Mouse (Mus musculus) brain, embryonic 18.5 days (tissue): ENCODE results near the gene Lmntd2.
"Not testable (repeated sequence)": the region's sequence is repeated elsewhere in the genome, so short reads cannot be mapped to it uniquely, and the experiment has no call there.

Source experiments
- DNase-seq: peaks from one replicate; pipeline ENCODE4 v3.0.0-alpha.2; 2012; ENCODE audit warnings: low read depth, low spot score

Lmntd2 gene

GRCm38 (mm10) chr7:141213605-141214235 is at the start of gene Lmntd2:
Gene Lmntd2 (minus strand): TSS chr7:141214080.
- DNase-seq = no peak

- DNase-seq = no peak
Observed at GRCm38 (mm10) chr7:141263640-141264039, 49.8 kb upstream of the Lmntd2 start.

DNA sequence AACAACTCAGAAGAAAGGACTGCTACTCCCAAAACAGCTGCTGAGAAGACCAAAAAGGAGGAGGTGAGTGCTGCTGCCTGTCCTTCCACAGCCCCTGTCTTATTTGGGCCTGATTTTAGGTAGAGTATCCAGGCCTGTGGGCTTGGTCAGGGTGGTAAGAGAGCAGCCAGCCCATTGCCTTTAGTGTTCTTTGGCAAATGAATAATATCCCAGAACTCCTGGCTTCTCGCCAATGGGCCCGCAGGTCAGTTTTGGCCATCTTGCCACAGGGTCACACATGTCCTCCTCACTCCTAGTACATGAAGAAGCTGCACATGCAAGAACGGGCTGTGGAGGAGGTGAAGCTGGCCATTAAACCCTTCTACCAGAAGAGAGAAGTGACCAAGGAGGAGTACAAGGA is 47.6 kb upstream of the Lmntd2 start:
- no peak for DNase-seq

GRCm38 (mm10) chr7:141256159-141256558 is 42.3 kb upstream of the Lmntd2 start:
- DNase-seq = no peak

GRCm38 (mm10) chr7:141250486-141250885 is 36.6 kb upstream of the Lmntd2 start:
- DNase-seq = not testable (repeated sequence)

GRCm38 (mm10) chr7:141231551-141231950 is 17.7 kb upstream of the Lmntd2 start:
- DNase-seq = no peak

- DNase-seq = no peak
Observed at GRCm38 (mm10) chr7:141231111-141231510, 17.2 kb upstream of the Lmntd2 start.

GRCm38 (mm10) chr7:141230570-141230969 is 16.7 kb upstream of the Lmntd2 start:
- DNase-seq = no peak

GRCm38 (mm10) chr7:141229702-141230101 is 15.8 kb upstream of the Lmntd2 start:
- DNase-seq = no peak

GRCm38 (mm10) chr7:141228279-141229067 is 14.6 kb upstream of the Lmntd2 start, which contains the start of gene Phrf1:
Gene Phrf1 (plus strand): TSS chr7:141228784.
- DNase-seq = peak; percentile 75

DNA sequence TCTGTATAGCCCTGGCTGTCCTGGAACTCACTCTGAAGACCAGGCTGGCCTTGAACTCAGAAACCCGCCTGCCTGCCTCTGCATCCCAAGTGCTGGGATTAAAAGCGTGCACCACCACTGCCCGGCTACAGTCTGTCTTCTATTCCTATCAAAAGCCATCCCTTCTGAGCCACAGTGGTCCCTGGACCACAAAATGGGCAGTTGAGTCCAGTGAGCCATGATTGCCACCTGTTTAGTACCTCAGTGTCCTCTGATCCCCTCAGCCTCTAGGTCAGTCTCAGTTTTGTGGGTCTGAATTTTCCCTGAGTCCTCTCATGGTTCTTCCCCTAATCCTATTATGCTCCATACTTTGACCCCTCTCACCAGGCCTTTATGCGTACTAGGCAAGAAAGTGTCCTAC is 13.9 kb upstream of the Lmntd2 start:
- no peak for DNase-seq

- no peak for DNase-seq
Observed at GRCm38 (mm10) chr7:141226535-141226934, 12.7 kb upstream of the Lmntd2 start.

- no peak for DNase-seq
Observed at GRCm38 (mm10) chr7:141222696-141223215, 8.9 kb upstream of the Lmntd2 start.

- DNase-seq = no peak
Observed at GRCm38 (mm10) chr7:141222126-141222467, 8.2 kb upstream of the Lmntd2 start.

GRCm38 (mm10) chr7:141221249-141222125 is 7.6 kb upstream of the Lmntd2 start:
- DNase-seq = peak; percentile 89

DNA sequence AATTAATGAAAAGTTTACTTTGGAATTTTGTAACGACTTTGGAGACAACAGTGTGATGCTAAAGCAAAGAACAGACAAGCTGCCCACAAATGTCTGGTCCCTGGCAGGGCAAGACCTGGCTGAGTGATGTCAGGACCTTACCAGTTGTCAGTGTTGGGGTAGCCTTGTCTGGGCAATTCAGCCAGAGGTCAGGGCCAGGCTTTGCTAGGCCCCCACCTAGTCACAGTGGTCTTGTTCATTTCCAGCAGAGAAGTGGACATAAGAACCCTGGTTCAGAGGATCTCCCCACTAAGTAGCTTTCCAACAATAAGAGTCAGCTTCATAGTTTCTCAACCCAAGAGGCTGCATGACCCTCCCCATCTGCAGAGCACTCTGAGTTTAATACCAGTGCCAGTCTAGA is 6.5 kb upstream of the Lmntd2 start:
- no peak for DNase-seq

DNA sequence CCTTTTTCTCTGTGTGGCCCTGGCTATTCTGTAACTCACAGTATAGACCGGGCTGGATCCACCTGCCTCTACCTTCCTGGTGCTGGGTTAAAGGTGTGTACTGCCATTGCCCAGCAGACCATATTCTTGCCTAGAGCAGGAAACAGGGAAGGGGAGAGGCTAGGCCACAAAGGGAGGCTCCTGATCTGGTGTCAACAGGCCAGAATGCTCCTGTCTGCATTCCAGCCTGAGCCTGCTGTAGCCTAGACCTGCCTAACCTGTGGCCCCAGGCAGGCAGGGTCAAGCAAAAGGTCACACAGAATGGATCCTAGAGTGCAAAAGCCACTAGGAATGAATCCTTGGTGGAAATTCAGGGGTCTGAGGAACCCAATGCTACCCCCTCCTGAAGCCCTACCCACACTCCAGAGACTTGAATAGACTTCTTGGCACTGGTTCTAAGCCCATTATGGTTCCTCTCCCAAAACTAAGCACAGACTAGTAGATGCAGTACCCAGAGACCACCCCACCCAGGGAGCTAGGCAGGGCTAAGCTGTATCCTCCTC is 5.7 kb upstream of the Lmntd2 start:
- no peak for DNase-seq

- DNase-seq = no peak
Observed at GRCm38 (mm10) chr7:141218557-141219133, 4.8 kb upstream of the Lmntd2 start.

DNA sequence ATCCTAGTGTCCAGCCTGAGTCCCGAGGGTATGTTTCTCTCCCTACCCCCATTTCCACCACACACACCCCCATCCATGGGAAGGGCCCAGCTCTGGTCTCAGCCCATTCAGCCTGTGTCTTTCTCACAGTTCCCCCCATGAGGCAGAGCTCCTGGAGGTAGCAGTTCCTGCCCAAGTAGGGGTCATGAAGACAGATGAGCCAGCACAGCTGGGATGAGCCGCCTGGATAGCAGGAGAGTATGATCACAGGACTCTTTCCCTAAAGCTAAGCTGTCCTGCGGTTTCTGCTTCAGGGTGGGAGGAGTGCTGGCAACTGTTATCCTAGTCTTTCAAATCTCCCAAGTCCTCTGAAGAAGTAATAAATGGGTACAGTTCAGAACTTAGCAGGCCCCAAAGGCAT is 4.3 kb upstream of the Lmntd2 start:
- no peak for DNase-seq

DNA sequence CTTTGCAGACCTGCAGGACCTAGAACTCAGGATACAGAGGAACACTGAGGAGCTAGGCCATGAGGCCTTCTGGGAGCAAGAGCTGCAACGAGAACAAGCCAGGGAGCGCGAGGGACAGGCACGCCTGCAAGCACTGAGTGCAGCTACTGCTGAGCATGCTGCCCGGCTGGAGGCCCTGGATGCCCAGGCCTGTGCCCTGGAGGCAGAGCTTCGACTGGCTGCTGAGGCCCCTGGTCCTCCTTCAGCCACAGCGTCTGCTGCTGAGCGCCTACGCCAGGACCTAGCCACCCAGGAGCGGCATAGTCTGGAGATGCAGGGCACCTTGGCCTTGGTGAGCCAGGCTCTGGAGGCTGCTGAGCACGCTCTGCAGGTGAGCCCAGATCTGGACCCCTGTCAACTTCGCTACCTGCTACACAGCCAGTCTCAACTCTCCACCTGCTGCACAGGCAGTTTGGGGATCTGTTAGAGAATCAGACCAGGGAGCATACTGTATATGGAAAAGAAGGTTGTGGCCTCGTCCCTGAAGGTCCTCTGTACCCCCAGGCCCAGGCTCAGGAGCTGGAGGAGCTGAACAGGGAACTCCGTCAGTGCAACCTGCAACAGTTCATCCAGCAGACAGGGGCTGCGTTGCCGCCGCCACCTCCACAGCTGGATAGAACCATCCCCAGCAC is 3.6 kb upstream of the Lmntd2 start:
- no peak for DNase-seq

- no peak for DNase-seq
Observed at GRCm38 (mm10) chr7:141216894-141217293, 3.0 kb upstream of the Lmntd2 start.
